Mouse (Mus musculus) embryo, embryonic 9.5 days (tissue): ENCODE measurements around the gene Olfr157.

Experiments
- DNase-seq: peaks from one replicate; pipeline ENCODE4 v3.0.0-alpha.2; 2017; ENCODE audit errors: extremely low spot score

Olfr157 gene

DNA sequence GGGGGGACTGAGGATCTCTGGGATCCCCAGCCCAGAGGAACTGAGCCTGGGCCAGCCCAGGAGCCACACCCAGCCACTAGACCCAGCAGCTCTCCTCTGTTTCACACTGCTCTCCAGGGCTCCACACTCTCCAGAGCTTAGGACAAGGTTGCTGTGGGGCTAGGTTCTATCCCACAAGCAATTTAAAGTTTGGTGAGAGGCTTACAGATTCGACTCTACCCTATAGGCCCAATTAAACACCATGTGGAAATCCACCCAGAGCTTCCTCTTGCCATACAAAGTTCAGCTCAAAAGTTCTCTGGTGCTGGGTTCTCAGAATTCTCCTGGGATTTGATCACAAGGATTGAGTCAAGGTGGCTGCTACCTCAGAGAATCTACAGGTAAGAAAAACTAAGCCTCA lies at the start of gene Olfr157:
Olfr157 (minus strand) TSS at position 101 of the 400 bp plus-strand sequence.
- no peak for DNase-seq

DNA sequence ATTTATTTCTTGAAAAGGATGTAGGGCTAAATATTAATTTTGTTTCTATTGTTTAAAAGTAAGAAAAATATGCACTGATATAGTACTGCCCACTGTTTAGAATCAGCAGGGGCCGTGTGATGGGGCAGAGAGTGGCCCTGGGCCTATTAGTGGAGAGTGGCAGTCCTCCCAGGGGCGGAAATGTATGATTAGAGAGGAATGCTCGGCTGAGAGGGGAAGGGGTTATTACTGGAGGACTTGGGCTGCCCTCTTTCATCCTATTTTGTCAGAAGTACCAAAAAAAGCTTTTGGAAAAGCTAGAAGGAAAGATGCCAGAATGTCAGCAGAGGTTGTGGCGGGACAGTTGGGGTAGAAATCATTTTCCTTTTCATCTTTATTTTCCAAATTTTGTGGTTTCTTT lies 44.2 kb upstream of the Olfr157 start:
- peak; percentile 27 for DNase-seq

DNA sequence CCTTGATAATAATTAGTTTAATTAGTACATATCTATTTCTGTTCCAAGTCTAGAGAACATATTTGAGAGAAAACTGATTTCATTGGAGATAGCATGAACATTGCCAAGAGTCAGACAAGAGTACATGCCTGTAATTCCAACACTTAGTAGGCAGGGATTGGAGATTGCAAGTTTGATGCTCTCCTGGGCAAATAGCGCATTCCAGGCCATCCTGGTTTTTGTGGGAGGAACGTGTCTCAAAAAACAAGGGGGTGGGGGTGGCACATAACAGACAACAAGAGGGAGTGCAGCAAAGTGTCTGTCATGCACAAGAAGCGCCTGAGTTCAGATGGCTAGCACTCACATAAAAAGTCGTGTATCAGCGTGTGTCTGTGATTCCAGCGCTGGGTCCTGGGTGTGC lies 39.6 kb upstream of the Olfr157 start:
- no peak for DNase-seq

DNA sequence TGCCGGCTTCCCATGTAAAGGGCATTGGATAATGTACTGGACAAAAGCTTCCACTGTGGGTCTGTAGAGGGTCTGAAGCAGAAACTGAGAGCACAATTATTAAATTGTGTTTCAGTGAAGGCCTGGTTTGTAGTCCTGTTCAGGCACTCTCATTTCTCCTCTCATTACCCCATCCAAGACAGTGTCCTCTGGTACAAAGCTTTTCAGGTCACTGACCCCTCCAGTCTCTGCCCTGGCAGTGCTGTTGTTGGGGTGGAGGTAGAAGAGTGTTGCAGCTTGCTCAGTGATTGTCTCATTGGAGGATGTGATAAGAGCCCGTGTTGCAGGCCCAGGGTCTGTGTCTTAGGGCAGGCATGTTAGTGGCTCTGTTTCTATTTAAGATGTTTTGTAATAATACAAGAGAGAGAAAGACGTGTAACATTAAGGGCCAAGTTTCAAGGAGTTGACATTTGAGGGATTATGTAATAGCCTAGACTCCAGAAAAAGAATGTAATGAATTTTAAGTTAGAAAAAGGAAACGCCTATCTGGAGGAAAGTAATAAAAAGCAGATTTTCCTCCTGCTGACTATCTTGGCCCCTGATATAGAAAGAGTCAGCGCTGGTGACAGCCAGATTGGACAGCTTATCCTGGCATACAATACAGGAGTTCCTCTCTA lies 38.2 kb upstream of the Olfr157 start:
- DNase-seq: peak; percentile 2

DNA sequence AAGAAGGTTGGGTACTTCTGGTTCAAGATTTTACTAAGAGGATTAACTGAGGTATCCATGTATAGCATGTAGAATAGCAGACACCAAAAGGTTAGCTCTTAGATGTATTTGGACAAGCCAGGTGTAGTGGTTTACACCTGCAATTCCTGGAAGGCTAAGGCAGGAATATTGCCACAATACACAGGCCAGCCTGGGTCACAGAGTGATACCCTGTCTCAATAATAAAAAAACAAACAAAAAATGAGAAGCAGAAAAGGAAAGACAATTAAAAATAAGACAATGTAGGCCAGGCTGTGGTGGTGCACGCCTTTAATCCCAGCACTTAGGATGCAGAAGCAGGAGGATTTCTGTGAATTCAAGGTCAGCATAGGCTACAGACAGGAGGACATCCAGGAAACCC lies 37.2 kb upstream of the Olfr157 start:
- DNase-seq: no peak

DNA sequence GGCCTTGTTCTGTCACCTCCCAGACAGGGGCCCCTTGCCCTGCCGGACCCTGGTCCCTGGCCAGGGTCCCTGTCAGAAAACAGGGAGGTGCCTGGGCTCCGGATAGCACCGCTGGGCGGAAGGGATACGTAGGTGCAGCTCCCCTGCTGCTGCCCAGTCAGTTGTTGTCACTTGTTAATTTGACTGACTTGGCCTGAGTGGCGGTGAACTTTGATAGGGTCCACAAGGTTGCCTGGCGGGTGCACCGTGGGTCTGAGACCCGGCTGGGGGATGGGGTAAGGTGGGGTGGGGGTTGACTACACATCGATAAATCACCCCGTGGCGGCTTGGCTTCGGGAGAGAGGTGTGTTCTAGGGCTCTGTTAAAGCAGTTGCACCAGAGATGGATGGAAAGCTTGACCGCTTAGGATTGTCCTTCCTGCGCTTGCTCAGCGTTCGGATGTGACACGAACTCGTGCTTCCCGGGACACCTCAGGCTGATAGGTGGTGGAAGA lies 36.0 kb upstream of the Olfr157 start:
- DNase-seq: no peak

DNA sequence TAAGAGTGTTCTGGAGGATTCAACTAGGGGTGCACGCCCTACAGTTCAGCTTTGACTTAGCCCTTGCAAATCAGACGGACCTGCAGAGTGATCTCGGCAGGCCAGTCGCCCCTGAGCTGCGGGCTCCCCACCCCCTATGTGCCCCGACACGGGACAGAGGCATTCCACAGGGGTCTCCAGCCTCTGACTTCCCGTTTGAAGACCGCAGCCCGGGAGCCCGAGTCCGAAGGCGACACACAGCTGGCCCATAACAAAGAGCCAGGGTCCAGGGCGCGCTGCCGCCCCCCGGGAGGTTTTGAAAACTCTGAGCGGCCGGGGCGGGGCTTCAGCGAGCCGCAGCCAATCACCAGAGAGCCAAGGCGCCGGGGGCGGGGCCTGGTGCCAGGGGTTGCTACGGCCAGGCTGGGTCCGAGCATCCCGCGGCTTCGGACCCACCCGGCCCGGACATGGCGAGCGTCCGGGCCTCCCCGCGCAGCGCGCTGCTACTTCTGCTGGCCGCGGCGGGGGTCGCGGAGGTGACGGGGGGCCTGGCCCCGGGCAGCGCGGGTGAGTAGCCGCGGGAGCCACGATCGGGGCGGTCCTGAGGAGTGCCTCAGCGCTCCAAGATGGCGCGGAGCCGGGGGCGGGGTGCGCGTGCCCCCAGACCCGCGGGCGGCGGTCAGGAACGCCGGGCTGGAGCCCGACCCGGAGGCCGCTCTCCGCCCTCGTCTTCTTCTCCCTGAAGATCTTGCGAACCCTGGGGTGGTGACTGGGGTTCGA lies 35.3 kb upstream of the Olfr157 start, which contains the start of gene Reck:
Reck (plus strand) TSS at position 371 of the 759 bp plus-strand sequence.
- peak; percentile 97 for DNase-seq

DNA sequence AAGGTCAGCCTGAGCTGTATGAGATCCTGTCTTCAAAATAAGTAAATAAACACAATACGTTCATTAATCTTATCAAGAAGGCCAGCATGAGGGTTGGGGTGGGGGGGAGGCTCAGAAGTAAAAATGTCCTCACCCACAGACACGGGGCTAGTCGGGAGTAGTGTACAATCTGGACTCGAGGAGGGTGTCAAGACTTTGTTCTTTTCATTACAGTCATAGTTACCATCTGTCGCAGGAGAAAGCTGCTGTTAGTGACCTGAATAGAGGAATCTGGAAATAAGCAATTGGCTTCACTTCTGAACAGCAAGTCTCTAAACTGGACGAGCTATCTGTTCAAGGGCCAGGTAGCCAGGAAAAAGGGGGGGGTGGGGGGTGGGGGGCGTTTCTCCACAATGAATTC lies 34.5 kb upstream of the Olfr157 start:
- DNase-seq: no peak

DNA sequence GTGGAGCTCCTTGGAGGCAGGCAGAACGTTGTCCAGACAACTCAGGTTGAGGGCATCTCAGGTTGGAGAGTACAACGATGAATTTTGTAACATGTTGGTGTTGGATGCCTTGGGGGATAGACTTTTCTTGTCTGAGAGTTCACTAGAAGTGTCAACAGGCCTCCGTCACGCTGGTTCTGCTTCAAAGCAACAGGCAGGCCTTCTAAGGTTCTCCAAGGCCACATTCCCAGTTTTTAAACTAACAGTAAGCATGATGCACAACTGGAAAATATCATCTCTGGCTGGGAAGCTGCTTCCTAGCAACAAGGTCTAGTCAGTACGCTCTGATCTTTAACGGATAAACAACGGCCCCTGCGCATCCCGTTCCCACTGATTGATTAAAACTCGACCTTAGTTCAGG lies 29.8 kb upstream of the Olfr157 start:
- no peak for DNase-seq

DNA sequence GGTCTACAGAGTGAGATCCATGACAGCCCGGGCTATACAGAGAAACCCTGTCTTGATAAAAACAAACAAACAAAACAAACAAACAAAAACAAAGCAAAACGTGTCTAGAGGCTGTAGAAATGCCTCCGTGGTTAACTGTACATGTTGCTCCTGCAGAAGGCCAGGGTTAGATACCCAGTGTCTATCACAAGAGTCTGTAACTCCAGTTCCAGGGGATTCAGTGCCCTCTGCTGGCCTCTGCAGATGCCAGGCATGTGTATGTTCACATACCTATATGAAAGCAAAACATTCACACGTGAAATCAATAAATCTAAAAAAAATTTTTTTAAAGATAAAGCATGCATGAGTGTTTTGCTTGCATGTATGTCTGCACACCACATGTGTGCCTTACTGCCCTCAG lies 23.3 kb upstream of the Olfr157 start:
- DNase-seq: no peak

DNA sequence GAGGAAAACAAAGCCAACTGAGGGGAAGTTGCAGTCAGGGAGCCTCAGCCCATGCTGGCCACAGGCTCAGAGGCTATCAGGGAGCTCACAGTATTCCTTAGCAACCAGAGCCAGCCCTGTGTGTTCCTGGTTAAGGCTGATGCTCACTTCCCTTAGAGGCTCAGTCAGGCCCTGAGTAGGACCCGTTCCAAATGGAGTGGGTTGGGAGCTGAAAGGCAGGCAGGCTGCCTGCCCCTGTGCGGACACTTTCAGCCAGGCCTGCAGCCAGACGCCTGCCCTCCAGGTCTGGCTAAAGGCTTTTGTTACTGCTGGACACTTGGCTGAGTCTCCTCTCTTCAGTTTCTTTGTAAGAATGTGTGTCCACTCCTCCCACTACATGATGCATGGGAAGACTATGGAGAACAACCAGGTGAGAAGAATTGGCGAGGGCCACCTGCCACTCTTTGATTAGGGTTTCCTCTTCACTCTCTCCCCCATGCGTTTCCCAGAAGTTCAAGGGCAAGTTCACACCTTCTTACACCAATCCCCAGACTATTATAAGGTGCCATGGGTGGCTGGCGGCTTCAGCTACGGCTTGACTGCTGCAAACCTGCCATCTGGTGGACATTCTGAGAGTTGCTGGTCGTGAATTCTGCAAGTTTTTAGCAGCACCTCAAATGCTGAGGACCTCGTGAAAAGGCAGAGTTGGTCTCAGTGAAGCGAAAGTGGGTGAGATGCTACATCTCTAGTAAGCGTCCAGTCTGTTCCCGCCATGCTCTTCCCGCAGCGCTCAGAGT lies 20.9 kb upstream of the Olfr157 start:
- peak; percentile 69 for DNase-seq

DNA sequence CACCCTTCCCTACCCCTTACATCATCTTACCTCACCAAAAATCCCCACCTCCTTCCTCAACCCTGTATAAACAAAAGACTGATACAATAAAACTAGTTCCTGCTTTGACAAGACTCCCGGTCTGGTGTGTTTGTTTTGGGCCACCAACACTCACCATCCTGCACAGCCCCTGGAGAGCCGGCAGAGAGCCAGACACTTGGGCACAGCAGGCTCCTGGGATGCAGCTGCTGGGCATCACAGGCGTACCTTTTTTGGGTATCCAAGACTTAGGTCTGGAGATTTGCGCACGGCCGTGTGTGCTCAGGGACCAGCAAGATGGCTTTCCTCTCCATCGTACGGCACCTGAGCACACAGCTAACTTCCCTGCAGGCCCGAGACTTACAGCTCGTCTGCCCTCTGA lies 19.9 kb upstream of the Olfr157 start:
- no peak for DNase-seq

DNA sequence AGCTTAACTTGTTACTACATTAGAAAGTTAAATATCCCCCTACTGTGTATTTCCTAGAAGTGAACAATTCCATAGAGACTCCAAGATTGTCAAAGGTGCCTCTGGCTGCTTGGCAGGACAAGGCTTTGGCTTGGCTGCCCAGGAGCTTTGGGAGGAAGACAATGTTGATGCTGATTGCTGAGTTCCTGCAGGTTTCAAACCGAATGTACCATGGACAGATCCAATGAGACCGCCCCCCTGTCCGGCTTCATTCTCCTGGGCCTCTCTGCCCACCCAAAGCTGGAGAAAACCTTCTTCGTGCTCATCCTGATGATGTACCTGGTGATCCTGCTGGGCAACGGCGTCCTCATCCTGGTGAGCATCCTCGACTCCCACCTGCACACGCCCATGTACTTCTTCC lies 14.1 kb upstream of the Olfr157 start:
- no peak for DNase-seq

DNA sequence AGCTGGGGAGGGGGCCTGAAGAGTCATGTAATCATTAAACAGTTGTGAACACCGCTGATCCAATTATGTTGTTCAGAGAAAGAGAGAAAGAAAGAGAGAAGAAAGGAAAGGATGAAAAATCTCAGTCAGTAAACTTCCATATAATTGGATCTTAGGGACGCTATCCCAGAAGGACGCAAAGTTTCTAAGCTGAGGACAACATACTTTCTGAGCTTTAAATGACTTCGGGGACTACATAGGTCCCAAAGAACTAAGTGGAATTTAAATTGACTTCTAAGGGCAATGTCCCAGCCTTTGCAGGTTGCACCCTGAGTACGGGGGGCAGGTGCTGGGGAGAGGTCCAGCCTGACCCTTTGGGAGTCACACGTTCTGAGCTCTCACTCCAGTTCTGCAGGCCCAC lies 11.3 kb upstream of the Olfr157 start, which contains the start of gene Olfr155:
Olfr155 (plus strand) TSS at position 301 of the 400 bp plus-strand sequence.
- DNase-seq: no peak

DNA sequence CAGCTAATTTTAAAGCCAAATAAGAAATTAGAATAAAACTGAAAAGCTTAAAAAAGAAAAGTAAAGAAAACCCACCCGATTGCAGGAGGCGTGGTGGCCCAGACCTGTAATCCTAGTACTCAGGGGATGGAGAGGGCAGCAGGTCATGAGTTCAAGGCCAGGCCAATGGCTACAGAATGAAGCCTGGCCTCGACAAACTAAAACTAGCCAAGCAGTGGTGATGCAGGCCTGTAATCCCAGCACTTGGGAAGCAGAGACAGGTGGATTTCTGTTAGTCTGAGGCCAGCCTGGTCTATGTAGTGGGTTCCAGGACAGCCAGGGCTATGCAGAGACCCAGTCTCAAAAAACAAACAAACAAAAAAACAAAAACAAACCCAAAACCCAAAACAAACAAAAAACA lies 1.7 kb downstream of the Olfr157 start:
- DNase-seq: no peak

DNA sequence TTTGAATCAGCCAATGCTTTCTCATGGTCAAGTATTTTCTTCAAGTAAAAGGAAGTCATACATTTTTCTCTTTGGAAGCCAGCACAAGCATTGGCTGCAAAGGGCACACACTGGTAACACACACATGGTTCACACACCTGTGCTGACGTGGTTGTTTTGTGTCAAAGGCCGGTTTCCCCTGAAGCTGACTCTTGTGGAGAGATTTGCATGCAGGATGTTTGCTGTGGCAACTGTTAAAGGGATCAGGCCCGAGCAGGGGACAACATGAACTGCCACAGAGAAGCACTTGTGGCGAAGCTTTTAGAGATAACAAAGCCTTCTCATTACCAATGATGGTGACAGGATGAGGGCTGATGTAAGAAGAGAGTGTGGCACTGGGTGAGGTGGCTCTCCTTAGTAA lies 5.3 kb downstream of the Olfr157 start:
- no peak for DNase-seq

DNA sequence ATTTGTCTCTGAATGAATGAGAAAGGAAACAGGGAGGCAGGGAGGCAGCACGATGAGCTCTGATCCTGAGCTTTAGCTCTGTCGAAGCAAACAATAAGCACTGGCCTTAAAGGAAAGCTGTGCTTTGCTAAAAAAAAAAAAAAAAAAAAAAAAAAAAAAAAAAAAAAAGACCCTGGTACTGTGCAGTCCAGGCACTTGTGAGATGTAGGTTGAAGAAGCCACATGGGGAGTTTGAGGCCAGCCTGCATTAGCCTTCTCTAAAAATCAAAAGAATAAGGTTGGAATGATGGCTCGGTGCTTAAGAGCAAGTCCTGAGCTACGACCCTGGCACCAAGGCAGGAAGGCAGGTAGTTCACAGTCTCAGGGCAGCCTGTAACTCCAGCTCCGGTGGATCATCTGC lies 6.2 kb downstream of the Olfr157 start:
- DNase-seq: no peak

DNA sequence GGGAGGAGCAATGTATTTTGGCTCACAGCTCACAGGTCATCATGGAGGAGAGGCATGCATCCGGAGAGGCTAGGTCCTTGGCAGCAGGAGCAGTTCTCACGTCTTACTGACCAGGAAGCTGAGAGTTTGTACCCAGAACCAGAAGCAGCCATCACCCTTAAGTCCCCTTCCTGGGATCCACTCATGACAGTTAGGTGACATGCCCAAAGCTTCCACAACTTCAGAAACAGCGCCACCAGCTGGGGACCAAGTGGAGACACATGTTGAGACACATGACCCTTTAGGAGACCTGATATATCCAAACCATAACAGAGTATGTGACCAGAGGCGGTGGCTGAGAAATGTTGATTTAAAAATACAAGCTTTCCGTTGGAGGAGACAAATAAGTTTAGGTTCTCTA lies 8.0 kb downstream of the Olfr157 start:
- no peak for DNase-seq

DNA sequence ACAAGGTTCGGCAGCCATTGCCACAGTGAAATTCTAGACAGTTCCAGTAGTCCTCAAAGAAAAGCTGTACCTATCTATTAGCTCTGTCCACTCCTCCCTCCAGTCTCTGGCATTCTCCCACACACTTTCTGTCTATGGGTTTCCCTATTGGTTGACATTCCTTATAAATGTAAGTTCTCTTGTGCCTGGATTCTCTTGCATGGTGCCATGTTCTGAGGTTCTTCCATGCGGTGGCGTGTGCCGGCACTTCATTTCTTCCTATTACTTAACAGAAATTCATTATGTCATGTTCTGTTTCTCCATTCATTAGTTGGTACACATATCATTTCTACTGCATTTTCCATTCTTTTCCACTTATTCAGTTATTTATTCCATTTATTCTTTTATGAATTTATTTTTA lies 11.2 kb downstream of the Olfr157 start:
- DNase-seq: no peak

DNA sequence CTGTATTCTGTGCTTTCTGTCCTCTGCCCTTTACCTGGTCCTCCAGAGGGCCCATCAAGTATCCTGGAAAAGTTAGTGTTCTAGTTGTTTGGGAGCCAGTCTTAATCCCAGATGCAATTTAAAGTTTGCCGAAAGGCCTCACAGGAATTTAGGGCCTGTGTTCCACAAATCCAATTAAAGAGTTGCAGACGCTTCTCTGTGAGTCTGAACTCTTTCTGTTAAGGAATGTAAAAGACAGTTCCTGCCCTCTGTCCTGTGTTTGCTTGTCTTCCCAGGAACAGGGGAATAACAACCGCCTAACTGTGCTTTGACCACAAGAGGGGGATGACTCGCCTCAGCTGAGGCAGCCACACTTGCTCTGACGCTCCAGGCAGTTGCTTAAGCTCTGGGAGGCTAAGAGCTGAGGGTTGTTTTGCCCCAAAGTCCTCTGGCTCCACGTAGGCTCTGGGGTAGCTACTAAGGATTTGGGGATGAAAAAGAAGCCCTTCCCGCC lies 16.1 kb downstream of the Olfr157 start, which contains the start of gene Olfr156:
Olfr156 (minus strand) TSS at position 51 of the 493 bp plus-strand sequence.
- DNase-seq: peak; percentile 55

DNA sequence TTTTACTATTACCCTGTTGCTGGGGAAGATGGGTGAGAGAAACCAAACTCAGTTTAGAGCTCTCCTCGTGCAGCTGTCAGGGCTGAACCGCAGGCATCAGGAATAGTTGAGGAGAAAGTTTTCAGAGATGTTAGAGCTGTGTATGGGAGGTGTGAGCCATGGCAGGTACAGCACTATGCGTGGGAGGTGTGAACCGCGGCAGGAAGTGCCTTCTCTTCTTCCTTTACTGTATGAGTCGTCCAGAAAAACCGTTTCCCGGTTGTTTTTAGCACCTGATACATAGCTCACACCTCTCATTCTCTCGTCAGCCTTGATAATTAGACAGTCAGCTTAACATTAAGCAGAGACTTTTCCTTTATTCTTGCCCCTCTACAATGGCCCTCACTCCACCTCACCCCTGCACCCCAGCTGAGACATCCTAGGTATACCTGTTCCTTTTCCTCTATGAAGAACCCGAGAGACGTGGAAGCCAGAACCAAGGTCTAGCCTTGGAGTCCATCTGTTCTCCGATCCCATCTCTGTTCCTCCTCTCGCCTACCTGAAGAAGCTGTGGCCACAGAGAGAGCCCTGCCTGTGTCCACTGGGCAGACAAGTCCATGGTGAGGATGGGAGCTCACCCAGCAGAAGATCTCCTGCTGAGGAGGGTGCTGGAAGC lies 17.0 kb downstream of the Olfr157 start:
- no peak for DNase-seq

DNA sequence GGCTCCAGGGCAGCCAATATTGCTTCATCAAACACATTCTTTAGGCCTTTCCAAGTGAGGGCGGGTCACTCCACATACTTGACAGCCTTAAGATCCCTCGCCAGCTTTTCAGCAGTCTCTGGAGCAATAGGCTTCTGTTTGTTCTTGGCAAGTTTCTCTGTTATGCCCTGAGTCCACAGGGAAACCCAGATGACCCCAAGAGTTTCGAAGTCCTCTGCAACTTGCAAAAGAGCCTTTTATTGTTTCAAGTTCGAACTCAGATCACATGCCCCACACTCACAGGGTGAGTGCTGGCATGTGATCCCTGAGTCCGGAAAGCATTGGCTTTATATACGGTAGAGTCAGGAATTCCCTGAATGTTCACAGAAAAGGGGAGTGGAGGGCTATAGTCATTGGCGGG lies 41.1 kb downstream of the Olfr157 start:
- no peak for DNase-seq
